Mouse (Mus musculus) kidney, adult 2 months (tissue): ENCODE results near the gene Dcun1d4.

ENCODE experiments used
- CTCF ChIP-seq: fragments of 200-500 bp; conservative IDR thresholded peaks from 2 replicates; pipeline ENCODE4 v1.5.1; 2011; ENCODE audit warnings: low read depth, mild to moderate bottlenecking, control low read depth, low read length, moderate library complexity, mixed read lengths; ENCODE audit not compliant: insufficient read depth, insufficient read length
- POLR2A ChIP-seq: fragments of 200-500 bp; IDR thresholded peaks from one replicate; pipeline ENCODE4 v1.6.1; 2011; ENCODE audit warnings: low read depth, low read length, control low read depth

DNA sequence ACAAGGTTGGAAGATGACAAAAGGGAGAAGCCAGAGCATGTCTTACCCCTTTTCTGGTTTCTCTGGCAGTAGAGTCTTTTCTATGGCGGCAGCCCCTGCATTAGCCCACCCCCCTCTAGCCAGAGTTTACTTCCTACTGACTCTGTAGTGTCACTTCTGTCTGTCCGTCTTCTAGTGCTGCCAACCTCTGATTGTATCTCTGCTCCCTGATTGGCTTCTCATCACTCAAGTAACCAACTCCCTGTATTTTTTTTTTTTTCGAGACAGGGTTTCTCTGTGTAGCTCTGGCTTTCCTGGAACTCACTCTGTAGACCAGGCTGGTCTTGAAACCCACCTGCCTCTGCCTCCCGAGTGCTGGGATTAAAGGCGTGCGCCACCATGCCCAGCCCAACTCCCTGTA, 48.0 kb upstream of the Dcun1d4 start:
- TF ChIP-seq POLR2A (no peak), CTCF (no peak)
